Mouse (Mus musculus): ENCODE measurements around the gene Gm21149.
"Not testable (repeated sequence)": the region's sequence is repeated elsewhere in the genome, so short reads cannot be mapped to it uniquely, and the experiment has no call there.

GRCm38 (mm10) chr5:15467768-15468167 is 8.6 kb downstream of the Gm21149 start:
- TF ChIP-seq CTCF, POLR2A (IDR thresholded peaks at IDR 0.05; ENCODE audit: extremely low read depth, insufficient read depth, low read length): not testable (repeated sequence)
